Mouse (Mus musculus): Measurements from ENCODE around the gene Slc5a6. TPM values are rescaled to one million over a fixed set of nuclear protein-coding genes. Genes with fewer than 3 reads are reported as not detected.
"Not testable (repeated sequence)": the region's sequence is repeated elsewhere in the genome, so short reads cannot be mapped to it uniquely, and the experiment has no call there.

Slc5a6 gene
- polyA plus RNA-seq, 1 experiment from 2014 or later: 10.6 TPM

GRCm38 (mm10) chr5:31082355-31082754 is 33.6 kb upstream of the Slc5a6 start:
- no peak overlapping the region for H3K4me3 ChIP-seq
- peaks cover 32% of the 10 kb centered on the region for H3K4me1 ChIP-seq
- peak; percentile 68 for DNase-seq (ENCODE audit: low spot score)
- H3K36me3 ChIP-seq: peaks cover 26% of the 10 kb centered on the region
- H3K9me3 ChIP-seq (replicated peaks): no peaks in the 10 kb centered on the region
- WGBS: 24% methylated on average over 5 of the region's 5 CpGs
- H3K27ac ChIP-seq (replicated peaks): no peak overlapping the region
- H3K27me3 ChIP-seq (ENCODE audit: low read depth, poor library complexity, severe bottlenecking): peaks cover 19% of the 10 kb centered on the region

DNA sequence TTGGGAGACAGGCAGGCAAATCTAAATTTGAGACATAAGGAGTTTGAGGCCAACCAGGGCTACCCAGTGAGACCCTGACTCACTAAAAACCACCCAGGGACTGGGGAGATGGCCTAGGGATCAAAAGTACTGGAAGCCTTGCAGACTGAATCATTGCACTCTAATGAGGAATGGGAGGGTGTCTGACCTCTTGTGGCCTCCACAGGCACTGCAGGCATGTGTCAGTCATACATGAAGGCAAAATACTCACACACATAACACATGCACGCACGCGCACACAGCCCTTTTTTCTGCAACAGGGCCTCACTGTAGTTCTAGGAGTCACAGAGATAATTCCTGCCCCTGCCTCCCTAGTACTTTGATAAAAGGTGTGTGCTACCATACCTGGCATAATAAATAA is 32.7 kb upstream of the Slc5a6 start:
- 70% methylated on average over 3 of the region's 3 CpGs for WGBS
- DNase-seq (ENCODE audit: low spot score): peak; percentile 60
- peaks cover 16% of the 10 kb centered on the region for H3K27me3 ChIP-seq (ENCODE audit: low read depth, poor library complexity, severe bottlenecking)
- peaks cover 30% of the 10 kb centered on the region for H3K4me1 ChIP-seq
- H3K36me3 ChIP-seq: peaks cover 36% of the 10 kb centered on the region
- H3K27ac ChIP-seq (replicated peaks): no peak overlapping the region
- no peaks in the 10 kb centered on the region for H3K9me3 ChIP-seq (replicated peaks)
- no peak overlapping the region for H3K4me3 ChIP-seq

DNA sequence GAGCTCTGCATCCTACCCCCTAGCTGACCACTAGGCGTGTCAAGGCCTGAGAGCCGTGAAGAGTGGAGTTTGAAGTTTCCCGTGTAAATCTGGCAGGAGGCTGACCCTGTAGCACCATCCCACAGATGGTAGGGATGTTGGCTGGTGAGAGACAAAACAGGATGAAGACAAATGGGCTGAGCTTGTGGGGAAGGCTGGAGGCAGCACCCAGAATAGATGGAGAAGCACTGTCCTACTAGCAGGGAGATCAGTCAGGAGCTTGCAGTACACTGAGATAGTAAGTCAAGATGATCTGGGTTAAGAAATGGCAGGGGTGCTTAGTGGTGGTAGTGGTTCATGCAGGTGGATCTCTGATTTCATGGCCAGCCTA is 32.1 kb upstream of the Slc5a6 start:
- DNase-seq (ENCODE audit: low spot score): no peak
- Histone ChIP-seq H3K27me3 (ENCODE audit: low read depth, poor library complexity, severe bottlenecking) (peaks cover 10% of the 10 kb centered on the region), H3K36me3 (peaks cover 42% of the 10 kb centered on the region), H3K4me3 (no peak overlapping the region), H3K9me3 (replicated peaks) (no peaks in the 10 kb centered on the region), H3K27ac (replicated peaks) (no peak overlapping the region), H3K4me1 (peaks cover 24% of the 10 kb centered on the region)
- WGBS: 81% methylated on average over 3 of the region's 3 CpGs

- peaks cover 5% of the 10 kb centered on the region for H3K27me3 ChIP-seq (ENCODE audit: low read depth, poor library complexity, severe bottlenecking)
- H3K36me3 ChIP-seq: peaks cover 48% of the 10 kb centered on the region
- H3K27ac ChIP-seq (replicated peaks): no peak overlapping the region
- no peak for DNase-seq (ENCODE audit: low spot score)
- no peaks in the 10 kb centered on the region for H3K9me3 ChIP-seq (replicated peaks)
- WGBS: 89% methylated on average over 13 of the region's 13 CpGs
- H3K4me3 ChIP-seq: no peak overlapping the region
- peaks cover 23% of the 10 kb centered on the region for H3K4me1 ChIP-seq
These were observed 31.5 kb upstream of the Slc5a6 start for GRCm38 (mm10) chr5:31080059-31080794.

GRCm38 (mm10) chr5:31076346-31076745 is 27.6 kb upstream of the Slc5a6 start:
- WGBS: 91% methylated on average over 13 of the region's 13 CpGs
- no peaks in the 10 kb centered on the region for H3K9me3 ChIP-seq (replicated peaks)
- H3K27ac ChIP-seq (replicated peaks): no peak overlapping the region
- no peaks in the 10 kb centered on the region for H3K27me3 ChIP-seq (ENCODE audit: low read depth, poor library complexity, severe bottlenecking)
- peaks cover 87% of the 10 kb centered on the region for H3K36me3 ChIP-seq
- no peak overlapping the region for H3K4me3 ChIP-seq
- no peaks in the 10 kb centered on the region for H3K4me1 ChIP-seq
- no peak for DNase-seq (ENCODE audit: low spot score)

GRCm38 (mm10) chr5:31073176-31073575 is 24.5 kb upstream of the Slc5a6 start:
- Histone ChIP-seq H3K4me1 (no peaks in the 10 kb centered on the region), H3K9me3 (replicated peaks) (no peaks in the 10 kb centered on the region), H3K4me3 (no peak overlapping the region), H3K27me3 (ENCODE audit: low read depth, poor library complexity, severe bottlenecking) (no peaks in the 10 kb centered on the region), H3K36me3 (peaks cover 100% of the 10 kb centered on the region), H3K27ac (replicated peaks) (no peak overlapping the region)
- WGBS: 94% methylated on average over 12 of the region's 12 CpGs
- DNase-seq (ENCODE audit: low spot score): no peak

GRCm38 (mm10) chr5:31071821-31072220 is 23.1 kb upstream of the Slc5a6 start:
- H3K4me1 ChIP-seq: no peaks in the 10 kb centered on the region
- 96% methylated on average over 11 of the region's 11 CpGs for WGBS
- no peak for DNase-seq (ENCODE audit: low spot score)
- H3K27me3 ChIP-seq (ENCODE audit: low read depth, poor library complexity, severe bottlenecking): no peaks in the 10 kb centered on the region
- H3K36me3 ChIP-seq: peaks cover 100% of the 10 kb centered on the region
- no peak overlapping the region for H3K4me3 ChIP-seq
- H3K9me3 ChIP-seq (replicated peaks): no peaks in the 10 kb centered on the region
- no peak overlapping the region for H3K27ac ChIP-seq (replicated peaks)

DNA sequence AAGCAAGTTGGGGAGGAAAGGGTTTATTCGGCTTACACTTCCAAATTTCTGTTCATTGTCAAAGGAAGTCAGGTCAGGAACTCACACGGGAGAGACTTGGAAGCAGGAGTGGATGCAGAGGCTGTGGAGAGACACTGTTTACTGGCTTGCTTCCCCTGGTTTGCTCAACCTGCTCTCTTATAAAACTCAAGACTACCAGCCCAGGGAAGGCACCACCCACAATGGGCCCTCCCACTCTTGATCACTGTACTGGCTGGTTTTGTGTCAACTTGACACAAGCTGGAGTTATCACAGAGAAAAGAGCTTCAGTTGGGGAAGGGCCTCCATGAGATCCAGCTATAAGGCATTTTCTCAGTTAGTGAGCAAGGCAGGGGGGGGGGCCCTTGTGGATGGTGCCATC is 22.3 kb upstream of the Slc5a6 start:
- Histone ChIP-seq H3K27ac (replicated peaks) (no peak overlapping the region), H3K27me3 (ENCODE audit: low read depth, poor library complexity, severe bottlenecking) (no peaks in the 10 kb centered on the region), H3K4me1 (no peaks in the 10 kb centered on the region), H3K4me3 (no peak overlapping the region), H3K9me3 (replicated peaks) (no peaks in the 10 kb centered on the region), H3K36me3 (peaks cover 100% of the 10 kb centered on the region)
- DNase-seq (ENCODE audit: low spot score): no peak
- 96% methylated on average over 2 of the region's 2 CpGs for WGBS

DNA sequence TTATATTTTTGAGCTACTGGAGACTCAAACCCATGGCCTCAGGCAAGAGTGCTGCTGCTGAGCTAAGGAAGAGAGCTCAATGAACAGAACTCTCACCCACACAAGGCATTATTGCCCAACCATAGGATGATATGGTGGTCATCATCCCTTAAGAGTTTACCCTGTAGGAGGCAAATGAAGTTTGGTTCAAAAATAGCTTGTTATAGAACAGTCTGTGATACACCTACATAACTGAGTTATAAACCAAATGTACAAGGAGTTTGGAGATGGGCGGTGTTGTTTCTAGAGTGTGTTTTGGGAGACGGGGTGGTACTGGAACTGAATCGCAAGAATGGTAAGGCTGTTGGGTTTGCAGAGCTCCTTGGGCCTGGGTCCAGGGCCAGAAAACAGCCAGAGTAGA is 21.1 kb upstream of the Slc5a6 start:
- Histone ChIP-seq H3K36me3 (peaks cover 99% of the 10 kb centered on the region), H3K27me3 (ENCODE audit: low read depth, poor library complexity, severe bottlenecking) (no peaks in the 10 kb centered on the region), H3K27ac (replicated peaks) (no peak overlapping the region), H3K9me3 (replicated peaks) (no peaks in the 10 kb centered on the region), H3K4me1 (no peaks in the 10 kb centered on the region), H3K4me3 (no peak overlapping the region)
- no peak for DNase-seq (ENCODE audit: low spot score)
- WGBS: 93% methylated on average over 3 of the region's 3 CpGs

DNA sequence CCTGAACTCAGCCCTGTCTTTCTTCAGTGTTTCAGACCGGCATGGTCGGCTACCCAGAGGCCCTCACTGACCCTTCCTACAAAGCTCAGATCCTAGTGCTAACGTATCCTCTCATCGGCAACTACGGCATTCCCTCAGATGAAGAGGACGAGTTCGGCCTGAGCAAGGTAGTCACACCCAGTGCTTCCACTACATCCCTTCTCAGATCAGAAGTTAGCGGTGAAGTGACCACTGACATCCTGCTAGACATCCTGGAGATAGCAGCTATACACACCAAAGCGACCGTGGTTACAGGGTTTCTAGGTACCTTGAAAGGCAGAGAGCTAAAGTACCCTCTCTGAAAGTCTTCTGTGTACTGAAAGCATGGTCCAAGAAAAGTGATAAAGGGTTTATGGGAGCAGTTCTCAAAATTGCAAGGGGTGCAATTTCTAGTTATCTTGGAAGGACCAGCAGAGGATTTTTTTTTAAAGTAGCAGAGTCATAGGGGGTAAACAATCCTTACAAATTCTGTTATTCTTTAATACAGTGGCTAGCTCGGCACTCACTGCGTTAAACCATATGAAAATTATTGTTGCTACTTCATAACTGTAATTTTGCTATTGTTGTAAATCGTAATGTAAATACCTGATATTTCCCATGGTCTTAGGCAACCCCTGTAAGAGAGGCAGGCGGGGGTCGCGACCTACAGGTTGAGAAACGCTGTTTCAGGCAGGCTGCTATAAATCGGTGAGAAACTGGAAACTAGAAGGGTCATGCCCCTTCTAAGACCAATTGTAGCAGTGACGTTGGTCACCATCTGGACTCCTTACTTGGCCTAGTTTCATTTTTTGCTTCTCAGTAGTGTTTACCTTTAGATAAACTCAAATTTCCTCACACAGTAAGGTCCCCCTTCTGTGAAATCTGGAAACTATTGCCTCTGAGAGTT is 6.8 kb upstream of the Slc5a6 start:
- Histone ChIP-seq H3K4me3 (peak overlapping the region; percentile 79), H3K27ac (replicated peaks) (peak overlapping the region; percentile 95), H3K4me1 (peaks cover 30% of the 10 kb centered on the region), H3K9me3 (replicated peaks) (no peaks in the 10 kb centered on the region), H3K36me3 (peaks cover 52% of the 10 kb centered on the region), H3K27me3 (ENCODE audit: low read depth, poor library complexity, severe bottlenecking) (no peaks in the 10 kb centered on the region)
- DNase-seq (ENCODE audit: low spot score): no peak
- 25% methylated on average over 19 of the region's 19 CpGs for WGBS

- Histone ChIP-seq H3K36me3 (peaks cover 43% of the 10 kb centered on the region), H3K4me1 (peaks cover 30% of the 10 kb centered on the region), H3K4me3 (peak within 1 kb of the TSS; percentile 79), H3K27ac (replicated peaks) (peak within 1 kb of the TSS; percentile 95), H3K9me3 (replicated peaks) (no peaks in the 10 kb centered on the region), H3K27me3 (ENCODE audit: low read depth, poor library complexity, severe bottlenecking) (no peaks in the 10 kb centered on the region)
- WGBS: under 1% methylated on average over 64 of the region's 64 CpGs
- DNase-seq (ENCODE audit: low spot score): peak; percentile 96
These were observed 5.8 kb upstream of the Slc5a6 start, which contains the start of gene Cad for GRCm38 (mm10) chr5:31054261-31055215. Cad (plus strand) TSS chr5:31054780.

DNA sequence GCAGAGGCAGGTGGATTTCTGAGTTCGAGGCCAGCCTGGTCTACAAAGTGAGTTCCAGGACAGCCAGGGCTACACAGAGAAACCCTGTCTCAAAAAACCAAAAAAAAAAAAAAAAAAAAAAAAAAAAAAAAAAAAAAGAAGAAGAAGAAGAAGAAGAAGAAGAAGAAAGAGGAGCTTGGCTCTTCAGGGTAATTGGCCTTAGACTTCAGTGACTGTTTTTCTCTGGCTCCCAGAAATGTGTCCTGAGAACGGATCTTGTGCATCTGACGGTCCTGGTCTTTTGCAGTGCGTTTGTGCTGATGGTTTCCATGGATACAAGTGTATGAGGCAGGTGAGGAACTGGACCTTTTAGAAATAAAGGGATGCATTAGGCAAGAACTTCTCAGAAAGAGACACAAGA is 5.0 kb upstream of the Slc5a6 start:
- Histone ChIP-seq H3K27ac (replicated peaks) (peak overlapping the region; percentile 95), H3K36me3 (peaks cover 35% of the 10 kb centered on the region)
- WGBS: 63% methylated on average over 4 of the region's 4 CpGs

More for the DNA sequence above, 5.0 kb upstream of the Slc5a6 start:
- DNase-seq (ENCODE audit: low spot score); H3K9me3 ChIP-seq (replicated peaks); H3K27me3 ChIP-seq (ENCODE audit: low read depth, poor library complexity, severe bottlenecking): not testable (repeated sequence)
- Histone ChIP-seq H3K4me3 (peak overlapping the region; percentile 79), H3K4me1 (peaks cover 30% of the 10 kb centered on the region)
